Mouse (Mus musculus) right cerebral cortex, postnatal 25 days (tissue): ENCODE data around the gene Hs6st3.
"Not testable (repeated sequence)": the region's sequence is repeated elsewhere in the genome, so short reads cannot be mapped to it uniquely, and the experiment has no call there.

Experiments used
- DNase-seq: peaks from one replicate; pipeline ENCODE4 v3.0.0; 2022

The Hs6st3 gene

DNA sequence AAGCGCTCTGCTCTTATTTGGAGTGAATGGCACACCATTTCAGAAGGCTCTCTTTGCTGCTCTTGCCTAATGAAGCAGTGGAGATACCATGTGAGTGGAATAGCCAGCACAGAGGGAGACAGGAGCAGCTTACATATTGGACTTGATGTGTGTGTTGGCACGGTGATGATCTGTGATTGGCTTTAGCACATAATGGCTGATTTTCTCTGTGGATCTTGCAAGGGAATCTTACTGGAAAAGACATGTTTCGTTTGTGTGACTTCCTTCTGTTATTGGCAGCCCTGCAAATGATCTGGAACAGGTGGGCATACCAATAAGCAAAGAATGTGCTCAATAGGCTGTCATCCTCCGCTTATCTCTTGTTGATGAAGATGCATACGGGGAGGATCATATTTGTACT lies 326.2 kb downstream of the Hs6st3 start:
- DNase-seq = no peak

DNA sequence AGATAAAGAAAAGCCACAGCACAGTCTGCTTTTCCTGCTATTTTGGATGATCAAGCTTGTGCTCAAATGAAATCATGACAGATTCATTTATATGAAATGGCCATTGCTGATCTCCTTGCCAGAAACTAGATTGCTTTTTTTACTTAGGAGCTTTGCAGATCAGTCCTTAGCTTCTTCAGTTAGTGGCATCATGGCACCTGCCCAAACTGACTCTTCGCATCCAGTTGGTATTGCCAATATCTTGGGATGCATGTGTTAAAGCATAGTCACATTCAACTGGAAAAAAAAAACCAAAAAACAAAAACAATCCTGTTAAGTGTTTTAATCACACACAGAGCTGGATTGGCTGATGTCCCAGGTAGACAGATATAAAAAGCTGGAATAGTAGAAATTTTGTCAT lies 326.7 kb downstream of the Hs6st3 start:
- DNase-seq = no peak

DNA sequence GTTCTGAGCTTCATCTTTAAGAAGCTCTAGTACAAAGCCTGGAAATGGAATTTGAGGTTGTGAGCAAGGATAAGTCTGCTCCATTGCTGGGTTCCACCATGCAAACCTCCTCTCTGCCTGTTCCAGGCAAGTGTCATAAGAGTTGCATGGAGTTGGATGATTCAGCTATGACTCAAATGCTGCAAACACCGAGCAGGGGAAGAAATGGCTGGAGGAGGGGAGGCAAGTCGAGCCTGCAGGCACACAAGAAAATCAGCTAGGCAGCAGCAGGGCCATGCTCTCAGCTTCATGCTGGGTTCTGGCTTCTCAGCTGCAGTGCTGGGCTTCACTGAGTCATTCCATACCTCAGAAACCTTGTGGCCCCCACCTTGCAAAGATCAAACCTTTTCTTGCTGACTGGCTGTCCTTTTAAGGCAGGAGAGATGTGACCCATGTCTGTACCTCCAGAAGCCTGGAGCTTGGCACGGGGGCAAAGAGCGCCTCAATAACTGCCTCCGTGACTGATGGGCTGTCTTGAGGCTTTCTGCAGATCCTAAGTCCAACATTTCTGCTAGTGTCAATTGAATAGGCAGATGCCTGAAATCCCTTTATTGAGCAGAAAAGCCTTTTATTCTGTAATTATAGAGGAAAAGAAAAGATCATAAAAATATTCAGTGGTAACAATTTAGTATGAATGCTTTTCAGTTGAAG lies 328.9 kb downstream of the Hs6st3 start:
- DNase-seq = peak; percentile 21

DNA sequence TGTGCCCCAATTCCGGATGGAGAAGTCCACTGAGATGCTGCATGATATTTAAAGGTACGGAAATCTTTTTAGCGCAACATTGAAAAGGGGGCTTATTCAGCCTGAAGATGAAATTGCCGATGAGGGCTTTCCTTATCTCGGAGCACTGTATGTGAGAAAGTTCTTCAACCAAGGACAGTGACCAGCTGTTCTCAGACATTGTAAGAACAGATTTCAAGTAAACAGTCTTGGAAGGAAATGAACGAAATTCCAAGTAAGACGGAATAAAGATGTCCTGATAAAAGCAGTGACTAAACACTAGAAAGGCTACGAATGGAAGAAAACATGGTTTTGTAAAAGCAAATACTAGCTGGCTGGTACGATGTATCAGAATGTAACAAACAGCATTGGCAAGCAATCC lies 338.4 kb downstream of the Hs6st3 start:
- DNase-seq = no peak

DNA sequence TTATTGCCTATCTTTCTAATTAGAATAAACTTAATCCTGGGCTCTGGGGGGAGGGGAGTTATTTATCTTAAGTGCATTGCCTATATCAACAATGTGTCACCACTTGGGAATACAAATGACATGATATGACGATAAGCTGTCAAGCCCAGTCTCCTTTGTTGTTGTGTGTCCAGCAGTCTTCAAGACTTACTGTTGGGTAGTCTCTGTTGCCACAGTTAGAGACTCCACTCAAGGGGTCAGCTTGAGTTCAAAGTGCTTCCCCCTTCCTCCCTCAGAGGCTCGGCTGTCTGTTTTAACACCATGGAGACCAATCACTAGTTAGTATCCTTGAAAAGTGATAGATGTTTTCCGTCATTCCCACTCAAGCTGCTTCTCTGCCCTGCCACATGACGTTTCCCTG lies 339.7 kb downstream of the Hs6st3 start:
- DNase-seq = no peak

DNA sequence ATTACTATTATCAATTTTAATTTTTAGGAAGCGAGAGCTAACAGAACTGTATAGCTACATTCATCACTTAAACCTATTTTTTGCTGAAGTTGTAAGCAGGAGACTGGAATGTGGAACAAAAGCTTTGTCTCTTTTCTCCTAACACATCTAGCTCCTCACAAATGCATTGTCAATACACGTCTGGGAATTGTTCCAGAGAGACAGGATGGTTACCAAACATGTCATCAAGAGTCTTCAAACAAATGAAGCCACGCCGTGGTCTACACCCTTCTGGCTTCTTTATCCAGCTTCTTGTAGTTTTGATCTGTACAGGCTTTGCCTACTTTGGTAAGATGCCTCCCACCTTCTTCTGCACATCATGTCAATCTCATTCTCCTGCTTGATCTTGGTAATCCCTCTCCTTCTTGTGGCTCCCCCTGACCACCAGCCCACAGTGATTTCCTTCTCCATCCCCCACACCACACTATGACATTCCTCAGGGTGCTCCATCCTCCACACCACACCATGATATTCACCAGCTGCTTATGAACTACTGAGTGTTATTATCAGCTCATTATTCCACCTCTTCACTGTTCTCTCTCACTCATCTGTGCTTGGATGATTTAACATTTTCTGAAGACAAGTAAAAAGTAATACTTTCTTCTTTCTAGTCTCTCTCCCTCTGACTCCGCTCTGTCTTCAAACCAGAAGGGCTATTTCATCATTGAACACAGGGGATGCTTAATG lies 351.0 kb downstream of the Hs6st3 start:
- no peak for DNase-seq

DNA sequence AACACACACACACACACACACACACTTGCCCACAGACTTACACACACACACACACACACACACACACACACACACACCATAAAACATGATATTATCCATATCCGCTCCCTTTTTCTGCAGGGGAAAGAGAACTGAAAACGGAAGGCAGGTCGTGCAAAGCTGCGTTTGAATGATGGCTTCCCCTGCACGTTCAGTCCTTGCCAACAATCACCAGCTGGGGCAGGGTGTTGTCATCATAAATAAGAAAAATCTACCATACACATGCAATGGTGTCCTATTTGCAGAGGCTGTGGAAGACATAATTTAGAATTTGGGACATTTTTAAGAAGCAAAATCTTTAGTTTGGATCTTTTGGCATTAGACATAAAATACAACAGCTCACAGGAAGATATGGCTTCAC lies 382.5 kb downstream of the Hs6st3 start:
- no peak for DNase-seq

DNA sequence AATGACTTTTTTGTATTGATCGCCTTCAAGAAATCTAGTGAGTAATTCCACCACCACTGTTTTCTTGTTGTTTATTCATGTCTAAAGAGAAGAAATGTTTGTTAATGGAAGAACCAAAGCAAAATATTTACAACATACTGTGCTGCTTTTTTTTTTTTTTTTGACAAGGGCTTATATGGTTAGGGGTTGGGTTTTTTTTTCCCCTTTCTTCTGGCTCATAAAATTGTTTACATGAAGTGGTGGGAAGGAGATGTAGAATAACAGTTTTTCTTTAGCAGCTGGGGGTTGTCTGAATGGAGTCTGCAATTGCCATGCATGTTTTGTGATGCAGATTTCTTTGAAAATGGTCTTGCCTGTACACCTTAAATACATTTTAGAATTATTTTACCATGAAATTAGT lies 382.9 kb downstream of the Hs6st3 start:
- DNase-seq = no peak

DNA sequence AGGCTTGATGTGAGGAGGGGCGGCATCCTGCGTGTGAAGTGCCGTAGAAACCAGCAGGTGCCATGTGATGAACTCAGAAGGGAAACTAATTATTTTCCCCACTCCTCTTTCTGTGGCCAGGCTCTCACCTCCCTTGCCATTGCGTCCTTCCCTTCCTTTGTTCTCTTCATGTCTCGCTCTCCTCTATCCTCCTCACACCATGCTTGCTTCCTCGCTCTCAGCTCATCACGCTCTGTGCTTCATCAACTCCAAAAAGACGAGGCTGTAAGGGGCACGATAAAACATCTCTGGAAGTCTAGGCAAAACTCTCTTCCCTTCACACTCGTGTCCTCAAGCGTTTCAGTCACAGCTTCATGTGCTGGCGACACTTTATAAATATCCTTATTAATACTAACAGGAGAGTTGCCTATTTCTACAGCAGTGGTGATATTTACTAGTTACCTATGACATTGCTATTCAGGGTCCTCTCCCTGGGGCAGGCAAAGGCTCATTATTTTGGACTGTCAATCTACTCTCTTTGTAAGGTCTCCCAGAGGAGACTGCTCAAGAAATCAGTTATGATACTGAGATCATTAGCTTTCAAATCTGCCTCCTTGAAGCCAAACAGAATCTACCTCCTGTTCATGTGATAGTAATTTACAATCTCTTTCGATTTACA lies 394.9 kb downstream of the Hs6st3 start:
- DNase-seq = no peak

DNA sequence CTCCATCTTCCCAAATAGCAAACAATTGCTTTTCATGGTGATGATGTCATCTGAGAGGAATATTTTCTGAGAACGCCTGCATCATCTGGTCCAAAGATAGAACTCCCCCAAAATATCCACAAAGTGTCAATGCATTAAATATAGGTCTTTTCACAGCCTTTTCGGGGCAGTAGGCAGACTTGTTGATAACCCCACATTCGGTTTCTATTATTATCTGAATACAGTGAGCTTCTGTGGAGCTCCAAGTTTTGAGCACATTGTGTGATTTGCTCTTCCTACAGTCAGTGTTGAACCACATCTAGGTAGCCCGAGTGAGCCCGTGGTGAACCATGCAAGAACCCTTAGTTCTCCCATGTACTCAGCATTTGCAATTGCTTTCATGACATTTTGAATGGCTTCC lies 402.4 kb downstream of the Hs6st3 start:
- no peak for DNase-seq

DNA sequence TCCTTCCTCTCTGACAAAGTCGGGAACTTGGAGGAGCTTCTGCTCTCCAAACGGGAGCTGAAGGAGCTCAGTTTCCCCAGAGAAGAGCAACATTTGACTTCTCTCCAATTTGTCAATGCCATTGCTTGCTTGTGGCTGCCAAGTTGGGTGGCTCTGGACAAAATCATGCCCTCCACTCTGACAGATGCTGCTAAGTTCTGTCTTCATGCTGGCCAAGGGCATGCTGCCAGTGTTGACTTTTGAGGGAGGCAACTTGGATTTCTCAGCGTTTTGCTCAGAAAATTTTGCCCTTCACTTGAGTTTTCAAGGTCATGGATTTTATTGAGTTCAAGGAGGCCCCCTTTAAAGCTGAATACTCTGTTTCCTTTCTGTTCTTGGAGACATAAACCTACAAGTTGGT lies 406.5 kb downstream of the Hs6st3 start:
- DNase-seq = no peak

DNA sequence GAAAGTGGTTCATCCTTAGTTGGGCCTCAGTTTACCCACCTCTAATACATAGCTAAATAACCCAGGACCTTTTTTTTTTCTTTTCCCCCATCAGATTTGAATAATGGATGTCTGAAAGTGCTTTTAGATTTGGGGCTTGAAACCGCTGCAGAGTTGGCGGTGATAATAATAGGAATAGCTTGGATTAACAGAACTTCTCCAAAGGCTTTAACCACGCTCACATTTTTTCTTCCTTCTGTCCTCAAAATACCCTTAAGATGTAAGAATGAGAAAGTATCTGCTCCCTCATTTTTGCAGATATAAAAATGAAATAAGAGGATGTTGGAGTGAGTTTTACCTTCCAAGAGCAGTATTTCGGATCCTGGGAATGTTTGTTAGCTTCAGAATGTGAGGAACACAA lies 420.2 kb downstream of the Hs6st3 start:
- DNase-seq = no peak

DNA sequence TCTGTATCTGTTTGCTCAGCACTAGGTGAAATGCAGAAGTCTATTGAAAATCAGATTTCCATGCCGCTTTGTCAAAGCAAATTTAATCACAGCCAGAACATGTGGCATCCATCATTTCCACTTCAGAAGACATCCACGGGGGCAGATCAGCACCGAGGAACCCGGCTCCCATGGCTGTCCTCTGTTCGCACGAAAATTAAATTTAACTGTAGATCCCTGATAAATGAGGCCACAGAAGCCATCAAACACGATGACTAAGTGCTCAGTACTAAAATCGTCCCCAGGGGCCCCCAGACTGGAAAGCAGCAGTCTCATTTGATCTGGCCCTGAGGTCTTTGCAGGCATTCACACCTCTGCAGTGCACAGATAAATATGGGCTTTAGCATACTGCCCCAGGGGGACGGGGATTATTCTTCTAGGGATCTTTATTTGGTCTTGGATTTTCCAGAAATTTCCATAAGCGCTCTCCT lies 443.9 kb downstream of the Hs6st3 start:
- no peak for DNase-seq

DNA sequence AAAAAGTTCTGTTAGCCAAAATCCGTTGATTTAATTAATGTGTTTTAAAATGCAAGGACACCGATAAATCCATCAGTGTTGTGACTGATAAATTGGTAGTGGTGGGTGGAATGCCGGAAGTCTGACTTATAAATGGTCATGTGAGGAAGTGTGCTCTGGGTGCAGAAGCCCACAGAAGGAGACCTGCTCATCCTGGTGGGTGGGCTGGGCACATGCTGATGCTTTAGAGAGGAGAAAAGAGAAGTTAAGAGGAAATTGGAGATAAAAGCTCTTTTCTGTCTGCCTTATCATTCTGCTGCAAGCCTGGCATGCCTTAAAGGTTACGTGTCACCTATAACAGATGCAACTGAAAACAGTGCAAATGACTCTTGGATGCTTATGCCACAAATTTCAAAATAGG lies 446.9 kb downstream of the Hs6st3 start:
- DNase-seq = no peak

DNA sequence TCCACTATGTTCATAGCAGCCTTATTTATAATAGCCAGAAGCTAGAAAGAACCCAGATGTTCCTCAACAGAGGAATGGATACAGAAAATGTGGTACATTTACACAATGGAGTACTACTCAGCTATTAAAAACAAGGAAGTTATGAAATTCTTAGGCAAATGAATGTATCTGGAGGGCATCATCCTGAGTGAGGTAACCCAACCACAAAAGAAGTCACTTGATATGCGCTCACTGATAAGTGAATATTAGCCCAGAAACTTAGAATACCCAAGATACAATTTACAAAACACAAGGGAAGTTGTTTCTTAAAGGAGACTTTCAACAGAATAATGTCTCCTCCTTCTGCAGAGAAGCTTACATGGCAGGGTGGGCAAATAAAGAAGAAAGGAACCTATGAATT lies 449.2 kb downstream of the Hs6st3 start:
- not testable (repeated sequence) for DNase-seq

DNA sequence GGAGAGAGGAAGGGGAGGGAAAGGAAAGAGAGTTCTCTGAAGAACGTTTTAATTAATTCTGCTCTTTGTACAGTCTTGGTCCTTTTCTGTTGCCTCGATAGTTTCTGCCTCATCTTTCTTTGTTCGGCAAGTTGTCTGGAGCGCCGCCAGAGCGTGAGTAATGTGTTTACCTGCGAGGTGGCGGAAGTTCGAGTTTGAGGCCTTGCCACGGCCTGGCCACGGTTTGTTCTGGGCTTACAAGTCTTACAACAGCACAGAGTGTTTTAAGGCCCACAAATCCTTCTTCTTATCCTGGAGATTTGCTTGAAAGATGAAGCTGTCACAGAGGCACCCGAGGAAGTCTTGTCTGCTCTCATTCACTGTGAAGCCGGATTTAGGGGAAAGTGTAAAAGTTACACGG lies 466.2 kb downstream of the Hs6st3 start:
- DNase-seq = no peak

DNA sequence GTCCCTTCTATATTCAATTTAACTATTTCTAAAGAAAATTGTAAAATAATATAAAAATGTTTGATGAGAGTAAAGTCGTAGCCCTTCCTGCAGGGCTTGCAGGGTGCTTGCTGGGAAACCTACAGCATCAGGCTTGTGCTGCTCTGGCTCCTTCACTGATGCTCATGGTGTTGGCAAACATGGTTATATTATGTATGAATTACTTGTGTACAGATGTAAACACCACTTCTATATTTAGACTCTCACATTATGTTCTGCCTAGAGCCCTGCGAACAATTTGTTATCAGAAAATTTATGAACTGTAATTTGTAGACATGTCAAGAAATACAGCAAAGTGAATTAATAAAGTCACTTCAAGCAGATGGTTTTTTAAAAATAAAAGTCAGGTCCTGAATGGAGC lies 474.7 kb downstream of the Hs6st3 start:
- DNase-seq = no peak

DNA sequence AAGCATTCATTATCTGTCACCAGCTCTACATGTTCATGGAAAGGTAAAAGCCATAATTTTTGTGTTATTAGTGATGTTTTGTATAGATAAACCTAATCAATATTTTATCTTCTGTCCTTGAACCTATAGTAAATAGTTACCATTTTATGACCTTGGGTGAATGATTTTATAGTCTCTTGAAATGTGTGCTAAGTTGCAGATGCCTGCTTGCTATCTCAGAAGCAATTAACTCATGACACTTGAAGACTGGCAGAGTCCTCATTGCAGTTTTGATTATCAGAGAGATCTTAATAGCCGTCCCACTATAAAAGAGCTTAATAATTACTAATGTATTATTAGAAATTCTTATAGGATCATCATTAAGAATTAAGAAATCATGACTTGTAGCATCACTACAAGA lies 491.0 kb downstream of the Hs6st3 start:
- DNase-seq = no peak

DNA sequence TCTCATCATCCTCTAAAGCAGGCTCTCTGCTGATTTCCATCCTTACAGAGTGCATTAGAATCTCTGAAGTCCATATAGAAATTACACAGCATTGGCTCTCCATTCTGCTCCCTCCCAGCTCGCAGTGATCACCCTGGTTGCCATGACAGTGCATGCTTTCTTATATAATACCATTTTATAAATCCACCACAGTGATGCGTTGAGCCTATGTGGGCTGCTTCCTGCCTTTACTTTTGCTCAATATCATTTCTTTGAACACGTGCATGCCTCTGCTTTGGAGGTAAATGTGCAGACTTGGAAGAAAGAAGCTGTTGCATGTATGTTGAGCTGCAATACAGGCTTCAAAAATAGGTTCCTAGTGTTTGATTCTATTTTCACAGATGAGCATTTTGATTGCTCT lies 494.9 kb downstream of the Hs6st3 start:
- no peak for DNase-seq

DNA sequence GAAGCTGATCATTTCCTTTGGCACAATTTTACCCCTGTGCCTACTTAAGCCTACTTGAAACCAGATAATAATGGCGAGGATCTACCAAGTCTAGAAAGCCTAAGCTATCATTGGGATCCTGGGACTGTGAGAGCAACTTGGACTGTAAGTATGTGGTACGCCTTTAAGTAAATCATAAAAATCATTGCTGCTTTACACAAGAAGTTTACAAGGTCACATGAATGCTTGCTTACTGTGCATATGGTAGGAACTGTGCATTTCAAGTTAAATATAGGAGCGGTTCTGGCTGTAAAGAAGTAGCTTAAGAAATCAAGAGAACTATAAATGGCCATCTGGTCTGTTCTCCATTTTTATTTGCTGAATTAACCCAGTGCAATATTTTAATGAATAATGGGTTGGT lies 495.5 kb downstream of the Hs6st3 start:
- DNase-seq = no peak

DNA sequence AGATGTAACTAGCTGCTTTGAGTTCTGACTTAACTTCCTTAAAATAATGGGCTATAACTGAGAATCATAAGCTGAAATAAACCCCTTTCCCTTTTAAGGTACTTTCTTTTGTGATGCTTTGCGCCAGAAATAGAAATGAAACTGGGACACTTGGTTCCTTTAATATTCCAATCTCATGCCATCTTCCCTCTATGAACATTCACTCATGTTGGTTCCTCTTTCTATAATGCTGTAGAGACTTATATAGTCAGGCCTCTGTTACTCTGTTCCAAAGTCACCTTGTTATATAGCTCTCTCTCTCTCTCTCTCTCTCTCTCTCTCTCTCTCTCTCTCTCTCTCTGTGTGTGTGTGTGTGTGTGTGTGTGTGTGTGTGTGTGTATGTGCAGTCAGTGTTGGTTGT lies 504.7 kb downstream of the Hs6st3 start:
- DNase-seq = no peak

DNA sequence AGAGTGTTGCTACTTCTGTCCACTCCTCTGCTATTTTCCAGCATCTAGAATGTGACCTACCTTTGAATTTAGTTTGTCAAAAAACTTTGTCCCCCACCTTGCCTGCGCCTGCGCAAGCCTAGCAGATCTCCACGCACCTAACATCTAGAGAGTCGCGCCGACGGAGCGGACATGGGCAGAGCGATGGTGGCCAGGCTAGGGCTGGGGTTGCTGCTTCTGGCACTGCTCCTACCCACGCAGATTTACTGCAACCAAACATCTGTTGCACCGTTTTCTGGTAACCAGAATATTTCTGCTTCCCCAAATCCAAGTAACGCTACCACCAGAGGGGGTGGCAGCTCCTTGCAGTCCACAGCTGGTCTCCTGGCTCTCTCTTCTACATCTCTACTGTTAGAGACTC lies 505.7 kb downstream of the Hs6st3 start:
- no peak for DNase-seq

DNA sequence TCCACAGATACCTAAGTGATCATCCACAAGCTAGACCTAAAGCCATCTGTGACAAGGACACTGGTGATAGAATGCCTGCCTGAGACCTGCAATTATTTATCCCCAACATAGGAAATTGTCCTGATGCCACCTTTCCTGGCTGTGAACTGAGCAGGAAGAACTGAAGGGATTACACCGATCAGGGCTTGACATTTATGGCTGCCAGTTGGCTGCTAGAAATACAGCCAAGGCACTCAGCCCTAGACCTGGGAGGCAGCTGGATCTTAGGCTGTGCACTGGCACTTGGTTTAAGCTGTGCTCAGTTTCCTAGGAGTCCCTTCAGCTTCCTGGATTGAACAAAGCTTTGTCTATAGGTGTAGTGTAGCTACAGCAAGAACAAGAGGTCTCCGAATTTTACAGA lies 518.8 kb downstream of the Hs6st3 start:
- DNase-seq = no peak

DNA sequence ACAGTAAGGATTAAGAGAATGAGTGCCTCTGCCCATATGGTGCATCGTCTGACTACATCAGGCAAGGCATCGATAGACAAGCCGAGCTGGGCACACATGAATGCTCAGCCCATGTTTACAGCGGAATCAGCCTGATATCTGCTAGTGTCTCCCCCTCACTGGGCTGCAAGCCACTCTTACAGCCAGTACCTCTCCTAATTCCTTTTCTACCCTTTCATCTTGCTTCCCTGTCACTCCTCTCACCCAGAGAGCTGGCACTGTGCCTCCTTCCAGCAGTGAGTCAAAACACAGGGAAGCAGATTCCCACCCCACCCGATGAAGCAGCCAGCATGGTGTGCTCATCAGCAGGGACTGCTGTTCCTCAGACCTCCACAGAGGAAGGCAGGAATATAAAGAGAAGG lies 527.6 kb downstream of the Hs6st3 start:
- DNase-seq = peak; percentile 70
